Mouse (Mus musculus) hindbrain, embryonic 15.5 days (tissue): Measurements from ENCODE around the gene Brsk2. TPM values are rescaled to one million over a fixed set of nuclear protein-coding genes. Genes with fewer than 3 reads are reported as not detected.

Experiments used
- ATAC-seq: fragments of 200-750 bp; cut with Nextera tagmentation; 2 replicates; pipeline ENCODE4 v1.8.0; 2017; ENCODE audit warnings: low read depth, moderate number of reproducible peaks, moderate TSS enrichment; ENCODE audit not compliant: low FRiP score
- H3K27ac ChIP-seq: fragments of 300-500 bp; sonication (generic); replicated peaks from 2 replicates; pipeline ENCODE4 v1.5.1; 2015; ENCODE audit warnings: mild to moderate bottlenecking, inconsistent platforms
- H3K27me3 ChIP-seq: fragments of 300-500 bp; sonication (generic); 2 replicates; pipeline ENCODE4 v1.6.1; 2015; ENCODE audit warnings: control low read depth, inconsistent platforms
- H3K36me3 ChIP-seq: fragments of 300-500 bp; sonication (generic); 2 replicates; pipeline ENCODE4 v1.6.1; 2015; ENCODE audit warnings: control low read depth, inconsistent platforms
- H3K4me1 ChIP-seq: fragments of 300-500 bp; sonication (generic); replicated peaks from 2 replicates; pipeline ENCODE4 v1.6.1; 2015; ENCODE audit warnings: control low read depth, inconsistent platforms
- H3K4me2 ChIP-seq: fragments of 300-500 bp; sonication (generic); 2 replicates; pipeline ENCODE4 v1.6.1; 2015; ENCODE audit warnings: moderate library complexity, mild to moderate bottlenecking, inconsistent platforms
- H3K4me3 ChIP-seq: fragments of 300-500 bp; sonication (generic); 2 replicates; pipeline ENCODE4 v1.5.1; 2015; ENCODE audit warnings: mild to moderate bottlenecking, inconsistent platforms
- H3K9ac ChIP-seq: fragments of 300-500 bp; sonication (generic); 2 replicates; pipeline ENCODE4 v1.6.1; 2015; ENCODE audit warnings: inconsistent platforms
- H3K9me3 ChIP-seq: fragments of 300-500 bp; sonication (generic); 2 replicates; pipeline ENCODE4 v1.6.1; 2016; ENCODE audit warnings: control low read depth, inconsistent platforms
- WGBS: fragments of 180-500 bp; shearing (Covaris S2); methylation state at CpG from one replicate; pipeline ENCODE4 v1.1.7; 2015; 5-methylcytosine and 5-hydroxymethylcytosine counted together
- polyA plus RNA-seq: library from polyadenylated mRNA; unstranded; fragments of >200 nt; fragmentation: Nextera tagmentation; extraction: Ambion mirVana; gene quantifications from 2 replicates; pipeline ENCODE4 v1.2.1, GENCODE M21; 2015

Brsk2 gene
- polyA plus RNA-seq, 1 experiment from 2014 or later, result 23.1 TPM

GRCm38 (mm10) chr7:141991183-141991582 lies 41.6 kb downstream of the Brsk2 start:
- 68% methylated on average over 2 of the region's 2 CpGs for WGBS
- H3K36me3 ChIP-seq, result peaks cover 72% of the 10 kb centered on the region

DNA sequence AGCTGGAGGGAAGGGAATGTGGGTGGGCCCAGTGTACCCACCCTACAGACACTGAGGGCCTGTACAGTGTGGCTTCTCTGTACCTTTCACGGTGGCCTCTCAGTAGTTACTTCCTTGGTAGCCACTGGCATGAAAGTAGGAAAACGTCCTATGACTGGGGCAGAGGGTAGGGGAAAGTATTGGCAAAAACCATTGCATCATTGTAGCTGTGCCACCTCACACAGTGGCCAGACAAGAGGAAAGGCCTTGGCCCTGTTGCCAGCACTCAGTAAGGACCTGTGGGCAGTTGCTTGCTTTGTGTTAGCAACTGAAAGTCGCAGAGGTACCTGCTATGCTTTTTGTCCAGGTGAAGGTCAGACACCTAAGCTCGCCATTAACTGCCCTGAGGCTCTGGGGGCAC lies 44.6 kb downstream of the Brsk2 start:
- 94% methylated on average over 4 of the region's 4 CpGs for WGBS
- no peaks in the 10 kb centered on the region for H3K27me3 ChIP-seq
- H3K4me2 ChIP-seq, result no peak overlapping the region
- no peaks in the 10 kb centered on the region for H3K9me3 ChIP-seq
- H3K4me1 ChIP-seq, result no peaks in the 10 kb centered on the region
- H3K9ac ChIP-seq, result no peak overlapping the region
- no peak overlapping the region for H3K4me3 ChIP-seq
- no peak for ATAC-seq
- peaks cover 79% of the 10 kb centered on the region for H3K36me3 ChIP-seq
- no peak overlapping the region for H3K27ac ChIP-seq

More at GRCm38 (mm10) chr7:141991183-141991582, 41.6 kb downstream of the Brsk2 start:
- no peak overlapping the region for H3K9ac ChIP-seq
- H3K9me3 ChIP-seq, result no peaks in the 10 kb centered on the region
- H3K27me3 ChIP-seq, result no peaks in the 10 kb centered on the region
- no peak overlapping the region for H3K4me2 ChIP-seq
- ATAC-seq, result no peak; the same call in 1 of the 2 replicates
- H3K27ac ChIP-seq, result no peak overlapping the region
- no peaks in the 10 kb centered on the region for H3K4me1 ChIP-seq
- H3K4me3 ChIP-seq, result no peak overlapping the region

- ATAC-seq, result no peak
- peaks cover 70% of the 10 kb centered on the region for H3K36me3 ChIP-seq
- 92% methylated on average over 3 of the region's 3 CpGs for WGBS
Observed at GRCm38 (mm10) chr7:142000661-142001060, 51.1 kb downstream of the Brsk2 start.

GRCm38 (mm10) chr7:142001597-142002340 lies 52.2 kb downstream of the Brsk2 start:
- no peak for ATAC-seq
- Histone ChIP-seq H3K36me3 (peaks cover 60% of the 10 kb centered on the region), H3K4me3 (no peak overlapping the region), H3K27me3 (no peaks in the 10 kb centered on the region), H3K4me2 (no peak overlapping the region), H3K9me3 (no peaks in the 10 kb centered on the region), H3K27ac (no peak overlapping the region), H3K4me1 (no peaks in the 10 kb centered on the region), H3K9ac (no peak overlapping the region)
- WGBS, result 68% methylated on average over 22 of the region's 22 CpGs

More at GRCm38 (mm10) chr7:142000661-142001060, 51.1 kb downstream of the Brsk2 start:
- 0 out of 2 replicates have a peak overlapping the region, but pooled peaks have one; percentile 8 for H3K27ac ChIP-seq
- H3K4me1 ChIP-seq, result no peaks in the 10 kb centered on the region
- no peak overlapping the region for H3K4me3 ChIP-seq
- H3K9ac ChIP-seq, result no peak overlapping the region
- no peaks in the 10 kb centered on the region for H3K9me3 ChIP-seq
- no peaks in the 10 kb centered on the region for H3K27me3 ChIP-seq
- H3K4me2 ChIP-seq, result no peak overlapping the region

- Histone ChIP-seq H3K4me2 (no peak overlapping the region), H3K4me3 (no peak overlapping the region), H3K27me3 (no peaks in the 10 kb centered on the region), H3K27ac (no peak overlapping the region), H3K9ac (no peak overlapping the region), H3K9me3 (no peaks in the 10 kb centered on the region), H3K4me1 (no peaks in the 10 kb centered on the region), H3K36me3 (no peaks in the 10 kb centered on the region)
- ATAC-seq, result no peak
- WGBS, result 63% methylated on average over 1 of the region's 1 CpGs
Observed at GRCm38 (mm10) chr7:142016562-142016961, 67.0 kb downstream of the Brsk2 start.

DNA sequence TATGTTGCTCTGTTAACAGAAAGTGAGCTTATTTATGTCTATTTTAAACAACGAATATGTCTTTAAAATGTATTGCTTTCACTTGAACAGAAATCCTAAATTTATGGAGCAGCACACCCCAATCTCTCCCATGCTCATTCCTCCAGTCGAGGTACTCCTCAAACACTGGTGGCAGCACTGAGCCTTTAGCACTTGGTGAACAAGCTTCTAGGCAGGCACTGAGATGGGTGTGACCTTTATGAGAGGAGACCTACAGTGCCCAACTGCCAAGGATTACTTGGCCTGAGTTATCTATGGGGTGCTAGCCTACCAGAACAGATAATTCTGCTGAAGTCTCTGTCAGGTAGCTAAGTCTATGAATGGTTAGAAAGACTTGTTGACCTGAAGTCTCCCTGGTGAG lies 70.1 kb downstream of the Brsk2 start:
- Histone ChIP-seq H3K27me3 (no peaks in the 10 kb centered on the region), H3K9me3 (no peaks in the 10 kb centered on the region), H3K4me3 (no peak overlapping the region), H3K4me2 (no peak overlapping the region), H3K9ac (no peak overlapping the region), H3K36me3 (no peaks in the 10 kb centered on the region), H3K4me1 (0 out of 2 replicates have a peak, but pooled peaks cover 2% of the 10 kb centered on the region), H3K27ac (no peak overlapping the region)
- no peak for ATAC-seq
- WGBS, result 61% methylated on average over 2 of the region's 2 CpGs

DNA sequence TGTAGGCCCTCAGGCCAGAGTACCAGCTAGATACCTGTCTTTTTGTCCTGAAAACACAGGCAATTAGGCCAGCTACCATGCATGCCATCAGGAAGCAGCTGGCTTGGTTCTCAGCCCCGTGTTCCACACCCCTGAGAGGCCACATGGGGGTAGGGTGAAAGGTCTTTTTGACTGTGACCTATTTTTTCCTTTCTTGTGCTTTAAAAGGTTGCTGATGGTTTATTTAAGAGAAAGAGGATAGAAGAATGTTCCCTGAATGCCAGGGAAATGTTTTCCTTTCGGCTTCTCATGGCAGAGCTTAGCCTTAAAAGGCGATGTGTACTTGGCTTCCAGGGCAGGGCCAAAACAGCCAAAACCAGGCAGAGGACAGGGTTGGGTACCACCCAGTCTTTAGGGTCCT lies 71.3 kb downstream of the Brsk2 start:
- no peaks in the 10 kb centered on the region for H3K9me3 ChIP-seq
- H3K9ac ChIP-seq, result no peak overlapping the region
- H3K4me1 ChIP-seq, result peaks cover 12% of the 10 kb centered on the region; the same call in 1 of the 2 replicates
- H3K36me3 ChIP-seq, result no peaks in the 10 kb centered on the region
- WGBS, result 67% methylated on average over 3 of the region's 3 CpGs
- no peaks in the 10 kb centered on the region for H3K27me3 ChIP-seq
- H3K4me3 ChIP-seq, result no peak overlapping the region
- H3K4me2 ChIP-seq, result no peak overlapping the region
- ATAC-seq, result no peak
- H3K27ac ChIP-seq, result no peak overlapping the region

- no peaks in the 10 kb centered on the region for H3K9me3 ChIP-seq
- no peak overlapping the region for H3K27ac ChIP-seq
- ATAC-seq, result no peak
- no peak overlapping the region for H3K4me3 ChIP-seq
- H3K9ac ChIP-seq, result no peak overlapping the region
- no peak overlapping the region for H3K4me2 ChIP-seq
- no peaks in the 10 kb centered on the region for H3K36me3 ChIP-seq
- WGBS, result 62% methylated on average over 2 of the region's 2 CpGs
- no peaks in the 10 kb centered on the region for H3K27me3 ChIP-seq
- H3K4me1 ChIP-seq, result peaks cover 15% of the 10 kb centered on the region; the same call in 1 of the 2 replicates
Observed at GRCm38 (mm10) chr7:142025196-142025595, 75.6 kb downstream of the Brsk2 start.

GRCm38 (mm10) chr7:142025926-142026325 lies 76.4 kb downstream of the Brsk2 start:
- H3K9ac ChIP-seq, result no peak overlapping the region
- H3K27me3 ChIP-seq, result no peaks in the 10 kb centered on the region
- ATAC-seq, result no peak
- no peak overlapping the region for H3K4me3 ChIP-seq
- H3K9me3 ChIP-seq, result no peaks in the 10 kb centered on the region
- peaks cover 15% of the 10 kb centered on the region; the same call in 1 of the 2 replicates for H3K4me1 ChIP-seq
- H3K36me3 ChIP-seq, result no peaks in the 10 kb centered on the region
- H3K27ac ChIP-seq, result no peak overlapping the region
- H3K4me2 ChIP-seq, result no peak overlapping the region
- 80% methylated on average over 4 of the region's 4 CpGs for WGBS

GRCm38 (mm10) chr7:142030073-142030472 lies 80.5 kb downstream of the Brsk2 start:
- Histone ChIP-seq H3K4me3 (no peak overlapping the region), H3K9me3 (no peaks in the 10 kb centered on the region), H3K36me3 (no peaks in the 10 kb centered on the region), H3K4me1 (peaks cover 11% of the 10 kb centered on the region; the same call in 1 of the 2 replicates), H3K27ac (no peak overlapping the region), H3K27me3 (no peaks in the 10 kb centered on the region), H3K4me2 (no peak overlapping the region), H3K9ac (no peak overlapping the region)
- ATAC-seq, result no peak

DNA sequence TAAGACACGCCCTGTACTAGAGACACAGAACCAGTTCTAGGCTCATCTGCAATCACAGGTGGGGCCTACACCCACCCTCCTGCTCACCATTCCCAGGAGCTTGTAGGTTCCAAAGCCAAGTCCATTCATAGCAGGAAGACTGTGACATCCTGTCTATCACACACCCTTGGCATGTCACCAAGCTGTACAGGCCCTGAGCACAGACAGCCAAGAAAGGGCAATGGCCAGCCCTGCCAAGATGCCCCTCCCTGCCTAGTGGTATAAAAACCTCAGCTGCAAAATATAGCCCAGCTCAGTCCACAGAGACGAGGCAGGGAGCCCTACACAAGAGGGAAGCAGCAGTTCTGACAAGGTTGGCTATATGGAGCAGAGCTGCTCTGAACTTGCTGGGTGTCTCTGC lies 84.6 kb downstream of the Brsk2 start:
- 68% methylated on average over 2 of the region's 2 CpGs for WGBS

DNA sequence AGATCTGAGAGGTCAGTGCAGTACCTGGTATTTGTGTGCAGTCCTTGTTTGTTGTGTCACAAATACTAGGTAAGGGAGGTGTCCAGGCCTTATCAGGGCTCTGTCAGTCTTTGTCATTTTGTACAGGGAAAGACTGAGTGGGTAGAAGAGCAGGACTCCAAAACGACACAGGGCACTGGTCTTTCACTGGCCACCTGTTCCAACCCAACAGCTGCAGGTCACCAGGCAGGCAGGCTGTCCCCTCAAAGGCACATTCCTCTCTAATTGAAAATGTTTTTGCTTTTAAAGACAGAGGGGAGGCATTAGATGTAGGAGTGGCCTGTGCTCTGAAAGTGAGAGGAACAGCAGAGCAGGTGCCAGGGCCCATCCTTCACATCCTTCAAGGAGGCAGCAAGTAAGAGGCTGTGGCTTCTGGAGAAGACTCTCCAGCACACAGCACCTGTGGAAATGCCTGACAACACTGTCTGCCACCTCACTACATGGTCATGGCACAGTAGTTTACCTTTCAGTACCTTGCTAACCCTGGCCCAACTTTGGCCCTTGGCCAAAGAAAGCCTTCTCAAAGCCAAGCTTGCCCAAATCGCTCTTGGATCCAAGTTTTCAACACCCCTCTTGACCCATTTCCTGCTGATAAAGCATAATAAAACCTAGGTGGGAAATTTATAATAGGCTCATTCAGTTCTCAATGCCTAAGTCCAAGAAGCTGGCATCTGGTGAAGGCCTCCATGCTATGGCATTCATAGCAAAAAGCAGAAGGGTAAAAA lies 85.7 kb downstream of the Brsk2 start:
- H3K36me3 ChIP-seq, result no peaks in the 10 kb centered on the region
- H3K4me3 ChIP-seq, result no peak overlapping the region
- H3K27ac ChIP-seq, result no peak overlapping the region
- H3K4me2 ChIP-seq, result no peak overlapping the region
- no peaks in the 10 kb centered on the region for H3K9me3 ChIP-seq
- H3K4me1 ChIP-seq, result no peaks in the 10 kb centered on the region
- H3K27me3 ChIP-seq, result no peaks in the 10 kb centered on the region
- no peak overlapping the region for H3K9ac ChIP-seq
- no peak for ATAC-seq
- WGBS, result 67% methylated on average over 2 of the region's 2 CpGs

More for the DNA sequence above, 84.6 kb downstream of the Brsk2 start:
- H3K9me3 ChIP-seq, result no peaks in the 10 kb centered on the region
- ATAC-seq, result no peak; the same call in 1 of the 2 replicates
- no peak overlapping the region for H3K4me2 ChIP-seq
- no peaks in the 10 kb centered on the region for H3K27me3 ChIP-seq
- H3K36me3 ChIP-seq, result no peaks in the 10 kb centered on the region
- H3K4me1 ChIP-seq, result no peaks in the 10 kb centered on the region
- H3K4me3 ChIP-seq, result no peak overlapping the region
- H3K9ac ChIP-seq, result no peak overlapping the region
- H3K27ac ChIP-seq, result no peak overlapping the region
